Mouse (Mus musculus) lung, adult 2 months (tissue): ENCODE data around the gene Arhgef12.

Experiments used
- CTCF ChIP-seq: fragments of 200-500 bp; IDR thresholded peaks from 2 replicates; pipeline ENCODE4 v1.5.1; 2011; ENCODE audit warnings: mild to moderate bottlenecking, low read length, control low read depth; ENCODE audit not compliant: insufficient read depth
- POLR2A ChIP-seq: fragments of 200-500 bp; IDR thresholded peaks from 2 replicates; pipeline ENCODE4 v1.6.1; 2011; ENCODE audit warnings: low read depth, mild to moderate bottlenecking, control low read depth, low read length, borderline replicate concordance; ENCODE audit errors: extremely low read depth

- no peak for TF ChIP-seq CTCF
- TF ChIP-seq POLR2A: no peak
These were observed 23.5 kb downstream of the Arhgef12 start for GRCm38 (mm10) chr9:43083441-43084055.
